ENCODE assay signal across 8 mouse cellular contexts in genomic region chr13:69696333-69696991, GRCm38 (mm10). TPM values are rescaled to one million over a fixed set of nuclear protein-coding genes. Genes with fewer than 3 reads are reported as not detected.
A peak's percentile ranks its signal among the peaks of the same experiment; 100 is the strongest.
DNase-seq lines count a peak whose midpoint lies in the region; ATAC-seq and TF ChIP-seq lines count a peak whose summit lies in the region.

No protein-coding gene starts in this region.

- ATAC-seq in hindbrain, embryonic 13.5 days (ENCODE audit: low FRiP score) = peak; percentile 83

- no peaks in the 10 kb centered on the region for H3K4me1 ChIP-seq in embryonic fibroblast, embryonic 13.5 days (ENCODE audit: control insufficient read depth, insufficient read depth, low read length)
- H3K4me1 ChIP-seq in hindbrain, embryonic 13.5 days (replicated peaks) = no peaks in the 10 kb centered on the region

- no peak overlapping the region for H3K27ac ChIP-seq in embryonic fibroblast, embryonic 13.5 days (ENCODE audit: insufficient read depth, low read length)
- H3K27ac ChIP-seq in hindbrain, embryonic 13.5 days = no peak overlapping the region

- peaks cover 21% of the 10 kb centered on the region for H3K36me3 ChIP-seq in hindbrain, embryonic 13.5 days

- peak; percentile 37 to 77 for DNase-seq in heart, adult 18-20 months
- no peak for DNase-seq in heart, adult 11 months
- peak; percentile 87 for DNase-seq in brain, embryonic 14.5 days (ENCODE audit: low read depth)
- peak; percentile 79 for DNase-seq in left cerebral cortex, adult 11 months (ENCODE audit: low spot score)
- peak; percentile 82 for DNase-seq in mesoderm, embryonic 11.5 days (ENCODE audit: low read depth, low spot score)
- peak; percentile 80 to 81 for DNase-seq in right cerebral cortex, postnatal 36 days (ENCODE audit: low spot score in 2 of 2)

- H3K4me3 ChIP-seq in embryonic fibroblast, embryonic 13.5 days (ENCODE audit: insufficient read depth, low read length) = no peak overlapping the region
- H3K4me3 ChIP-seq in hindbrain, embryonic 13.5 days = no peak overlapping the region

- TF ChIP-seq CTCF in brain, embryonic 14.5 days (IDR thresholded peaks at IDR 0.05; ENCODE audit: borderline replicate concordance, extremely low read depth, insufficient read depth, insufficient read length) = peak; percentile 92
- peak; percentile 77 for TF ChIP-seq CTCF in embryonic fibroblast, embryonic 13.5 days (IDR thresholded peaks at IDR 0.05; ENCODE audit: borderline replicate concordance, insufficient read depth, low read length)

- H3K27me3 ChIP-seq in hindbrain, embryonic 13.5 days = no peaks in the 10 kb centered on the region

- no peak overlapping the region for H3K4me2 ChIP-seq in hindbrain, embryonic 13.5 days

- 42% methylated on average over 13 of the region's 13 CpGs for WGBS in hindbrain, embryonic 13.5 days

- no peaks in the 10 kb centered on the region for H3K9me3 ChIP-seq in hindbrain, embryonic 13.5 days

- no peak for TF ChIP-seq POLR2A in brain, embryonic 14.5 days (IDR thresholded peaks at IDR 0.05; ENCODE audit: borderline replicate concordance, extremely low read depth, insufficient read depth, insufficient read length, poor library complexity, severe bottlenecking)
- TF ChIP-seq POLR2A in embryonic fibroblast, embryonic 13.5 days (IDR thresholded peaks at IDR 0.05; ENCODE audit: low read depth, low read length) = no peak

- H3K9ac ChIP-seq in hindbrain, embryonic 13.5 days = no peak overlapping the region

RNA-seq across cellular contexts. Expression of gene Ube2ql1, which starts 43.2 kb away (rescaled TPM):
- 1 to 10 TPM; 6.9 to 7.2 TPM for total RNA-seq in heart, adult 18-20 months (2021)
- 66.3 and 122 TPM in 2 replicates for polyA plus RNA-seq in brain, embryonic 14.5 days (2012; rRNA removed)
- 1.0 and 1.7 TPM in 2 replicates for polyA plus RNA-seq in embryonic fibroblast, embryonic 13.5 days (2011; ENCODE audit: insufficient read length, low read depth, missing spikeins)
- 28.1 and 29.5 TPM in 2 replicates for polyA plus RNA-seq in hindbrain, embryonic 13.5 days (2015; fragmentation: Nextera tagmentation; extraction: Ambion mirVana)

Comparison
In these comparisons a context has a peak if more than half of its experiments do, and no peak if none do; other contexts are left out.
1. RNA of gene Ube2ql1, which starts 43.2 kb away (polyA plus RNA-seq): 66.3 to 122 TPM in brain, embryonic 14.5 days and 28.1 to 29.5 TPM in hindbrain, embryonic 13.5 days; 1.0 to 1.7 TPM in embryonic fibroblast, embryonic 13.5 days; every median in the first group is over 10 times any median in the second.